Mouse (Mus musculus) megakaryocyte, embryonic 14.5 days (primary cell): ENCODE measurements at regions not wholly inside any gene's neighbourhood (a gene's known extent, or its start where the extent isn't known, plus 50 kb on each side); places are given as distances from the start of the nearest gene placed in this dataset.

Source experiments
- H3K27me3 ChIP-seq: replicated peaks from 2 replicates; pipeline ENCODE3; 2012; ENCODE audit warnings: inconsistent platforms
- H3K36me3 ChIP-seq: replicated peaks from 2 replicates; pipeline ENCODE3; 2012; ENCODE audit warnings: low read length, inconsistent platforms, mixed read lengths
- H3K4me1 ChIP-seq: 2 replicates; pipeline ENCODE4 v1.6.1; 2012; ENCODE audit warnings: inconsistent platforms
- H3K4me3 ChIP-seq: replicated peaks from 2 replicates; pipeline ENCODE3; 2012; ENCODE audit warnings: moderate library complexity, mild to moderate bottlenecking, inconsistent platforms
- H3K9me3 ChIP-seq: 2 replicates; pipeline ENCODE4 v1.6.1; 2012; ENCODE audit warnings: inconsistent platforms
- FLI1 ChIP-seq: IDR thresholded peaks from 2 replicates; pipeline ENCODE4 v1.6.1; 2012; ENCODE audit warnings: low read length, inconsistent platforms, mixed read lengths
- GATA1 ChIP-seq: IDR thresholded peaks from 3 replicates; pipeline ENCODE4 v1.6.1; 2012; ENCODE audit warnings: mixed read lengths, low read length, inconsistent platforms, borderline replicate concordance

DNA sequence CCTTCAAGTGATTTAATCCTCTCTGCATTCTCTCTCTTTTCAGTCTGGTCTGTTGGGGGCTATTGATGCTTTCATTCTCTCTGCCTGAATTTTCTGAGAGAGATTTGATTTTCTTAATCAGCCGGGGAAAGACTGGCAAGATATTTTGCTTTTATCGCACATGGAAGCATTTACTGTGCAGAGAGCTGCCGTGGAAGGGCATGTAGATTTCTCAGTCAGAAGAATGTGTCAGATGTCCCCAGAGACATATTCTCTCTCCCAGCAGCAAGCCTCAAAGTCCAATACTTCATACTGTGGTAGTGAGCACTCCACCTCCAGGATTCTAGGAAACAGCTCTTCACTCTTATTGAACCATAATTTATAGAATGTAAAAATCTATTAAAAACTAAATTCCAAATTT lies 103.7 kb upstream of the Fat4 start:
- Histone ChIP-seq H3K36me3 (no peaks in the 10 kb centered on the region), H3K4me1 (no peaks in the 10 kb centered on the region), H3K4me3 (no peak overlapping the region), H3K27me3 (no peaks in the 10 kb centered on the region), H3K9me3 (no peaks in the 10 kb centered on the region)
- TF ChIP-seq GATA1 (no peak), FLI1 (no peak)

DNA sequence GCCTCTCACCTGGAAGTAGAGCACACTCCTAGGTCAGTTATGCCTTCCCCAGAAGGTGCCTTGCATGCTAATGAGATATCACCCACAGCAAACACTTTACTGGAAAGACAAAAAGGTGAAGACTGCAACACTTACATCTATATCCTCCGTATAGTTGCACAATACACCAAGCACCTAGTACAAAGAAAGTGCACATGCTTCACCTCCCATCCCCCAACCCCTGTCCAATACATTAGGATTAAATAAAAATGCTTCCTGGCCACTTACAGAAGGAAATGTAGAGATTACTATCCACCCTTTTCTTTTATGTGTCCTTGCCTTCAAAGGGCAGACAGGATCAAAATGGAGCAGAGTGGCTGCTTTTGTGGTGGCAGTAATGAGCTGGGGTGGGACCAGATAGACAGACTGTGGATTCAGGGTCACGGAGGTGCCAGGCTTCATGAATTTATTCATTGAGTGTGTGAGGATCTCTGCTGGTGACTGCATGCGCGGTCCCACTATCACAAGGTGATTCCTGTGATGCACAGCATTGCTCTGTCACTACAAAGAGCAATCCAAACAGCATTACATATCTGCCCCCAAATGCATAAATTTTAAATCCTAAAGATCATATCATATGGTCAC lies 109.9 kb upstream of the Fat4 start:
- Histone ChIP-seq H3K36me3 (no peaks in the 10 kb centered on the region), H3K27me3 (no peaks in the 10 kb centered on the region), H3K9me3 (0 out of 2 replicates have a peak, but pooled peaks cover 5% of the 10 kb centered on the region), H3K4me1 (no peaks in the 10 kb centered on the region), H3K4me3 (no peak overlapping the region)
- TF ChIP-seq FLI1 = no peak
- TF ChIP-seq GATA1 = no peak

- H3K9me3 ChIP-seq = 0 out of 2 replicates have a peak, but pooled peaks cover 2% of the 10 kb centered on the region
- no peak overlapping the region for H3K4me3 ChIP-seq
- no peaks in the 10 kb centered on the region for H3K27me3 ChIP-seq
- H3K4me1 ChIP-seq = no peaks in the 10 kb centered on the region
- no peak for TF ChIP-seq GATA1
- TF ChIP-seq FLI1 = no peak
- no peaks in the 10 kb centered on the region for H3K36me3 ChIP-seq
Observed at GRCm38 (mm10) chr3:38754632-38755123, 132.1 kb upstream of the Fat4 start.

- H3K36me3 ChIP-seq = no peaks in the 10 kb centered on the region
- no peak overlapping the region for H3K4me3 ChIP-seq
- H3K4me1 ChIP-seq = no peaks in the 10 kb centered on the region
- 0 out of 2 replicates have a peak, but pooled peaks cover 2% of the 10 kb centered on the region for H3K9me3 ChIP-seq
- TF ChIP-seq FLI1 (no peak), GATA1 (no peak)
- H3K27me3 ChIP-seq = no peaks in the 10 kb centered on the region
Observed at GRCm38 (mm10) chr3:38753446-38754205, 133.1 kb upstream of the Fat4 start.

DNA sequence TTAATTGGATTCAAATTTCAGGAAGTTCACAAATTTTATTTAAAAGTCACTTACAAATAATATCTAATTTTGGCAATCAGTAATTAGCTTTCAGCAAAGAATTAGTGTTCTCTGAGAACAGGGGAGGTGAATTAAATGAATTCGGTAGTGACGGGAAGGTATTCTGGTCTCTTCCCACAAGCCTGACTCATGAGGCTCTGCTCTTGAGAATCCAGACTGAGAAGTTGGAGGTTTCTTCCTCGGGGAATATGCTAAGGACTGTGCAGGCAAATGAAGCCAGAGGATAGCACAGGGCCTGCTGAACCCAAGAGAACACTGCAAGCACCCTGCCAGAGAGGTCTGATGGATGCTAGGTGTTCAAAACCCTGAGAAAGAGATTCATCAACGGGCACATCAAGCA lies 144.6 kb upstream of the Fat4 start:
- no peak for TF ChIP-seq GATA1
- no peak for TF ChIP-seq FLI1
- no peak overlapping the region for H3K4me3 ChIP-seq
- no peaks in the 10 kb centered on the region for H3K27me3 ChIP-seq
- H3K36me3 ChIP-seq = no peaks in the 10 kb centered on the region
- H3K4me1 ChIP-seq = no peaks in the 10 kb centered on the region
- no peaks in the 10 kb centered on the region for H3K9me3 ChIP-seq

- H3K4me3 ChIP-seq = no peak overlapping the region
Observed at GRCm38 (mm10) chr3:38722606-38723005, 164.1 kb upstream of the Fat4 start.

GRCm38 (mm10) chr3:38712078-38712873 lies 174.5 kb upstream of the Fat4 start:
- Histone ChIP-seq H3K4me3 (no peak overlapping the region), H3K9me3 (peaks cover 27% of the 10 kb centered on the region), H3K36me3 (no peaks in the 10 kb centered on the region), H3K27me3 (no peaks in the 10 kb centered on the region), H3K4me1 (no peaks in the 10 kb centered on the region)
- TF ChIP-seq FLI1 (no peak), GATA1 (no peak)

More at GRCm38 (mm10) chr3:38722606-38723005, 164.1 kb upstream of the Fat4 start:
- Histone ChIP-seq H3K9me3 (peaks cover 4% of the 10 kb centered on the region; the same call in 1 of the 2 replicates), H3K36me3 (no peaks in the 10 kb centered on the region), H3K4me1 (no peaks in the 10 kb centered on the region), H3K27me3 (no peaks in the 10 kb centered on the region)
- no peak for TF ChIP-seq FLI1
- no peak for TF ChIP-seq GATA1

- H3K27me3 ChIP-seq = no peaks in the 10 kb centered on the region
- no peaks in the 10 kb centered on the region for H3K36me3 ChIP-seq
- no peaks in the 10 kb centered on the region for H3K4me1 ChIP-seq
- H3K9me3 ChIP-seq = peaks cover 29% of the 10 kb centered on the region
- H3K4me3 ChIP-seq = no peak overlapping the region
- TF ChIP-seq GATA1 (no peak), FLI1 (no peak)
Observed at GRCm38 (mm10) chr3:38711229-38711628, 175.5 kb upstream of the Fat4 start.

DNA sequence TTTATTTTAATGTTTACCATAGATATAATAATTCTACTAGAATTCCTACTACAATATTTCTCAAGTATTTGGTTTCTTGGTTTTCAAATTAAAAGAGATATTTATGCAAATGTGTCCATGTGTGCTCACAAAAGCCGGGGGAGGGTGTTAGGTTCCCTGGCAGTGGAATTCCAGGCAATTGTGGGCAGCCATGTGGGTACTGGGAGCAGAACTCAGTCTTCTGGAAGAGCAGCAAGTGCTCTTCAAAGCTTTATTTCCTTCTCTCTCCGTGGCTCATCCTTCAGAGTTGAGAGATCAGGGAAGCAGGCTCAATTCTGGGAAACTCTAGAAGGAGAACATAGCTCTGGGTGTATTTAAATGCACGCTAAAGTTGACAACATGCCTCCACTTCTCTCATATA lies 178.8 kb upstream of the Fat4 start:
- Histone ChIP-seq H3K9me3 (peaks cover 24% of the 10 kb centered on the region), H3K27me3 (no peaks in the 10 kb centered on the region), H3K4me3 (no peak overlapping the region), H3K4me1 (no peaks in the 10 kb centered on the region), H3K36me3 (no peaks in the 10 kb centered on the region)
- no peak for TF ChIP-seq FLI1
- TF ChIP-seq GATA1 = no peak

DNA sequence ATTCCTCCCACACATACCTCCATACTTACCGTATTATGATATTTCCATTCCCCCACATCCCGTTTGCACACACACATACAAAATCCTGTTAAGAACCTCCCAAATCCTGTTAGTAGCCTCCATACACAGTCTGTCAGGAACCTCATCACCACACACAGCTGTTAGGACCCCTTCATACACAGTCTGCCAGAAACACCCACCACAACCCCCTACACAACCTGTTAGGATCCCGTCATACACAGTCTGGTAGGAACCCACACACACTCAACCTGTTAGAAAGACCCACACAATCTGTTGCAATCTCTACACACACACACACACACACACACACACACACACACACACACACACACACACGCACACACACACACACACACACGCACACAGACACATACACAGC lies 187.5 kb upstream of the Fat4 start:
- no peaks in the 10 kb centered on the region for H3K4me1 ChIP-seq
- TF ChIP-seq GATA1 = no peak
- TF ChIP-seq FLI1 = no peak
- no peaks in the 10 kb centered on the region for H3K36me3 ChIP-seq
- peaks cover 17% of the 10 kb centered on the region for H3K9me3 ChIP-seq
- no peaks in the 10 kb centered on the region for H3K27me3 ChIP-seq
- no peak overlapping the region for H3K4me3 ChIP-seq
